Mouse (Mus musculus): ENCODE measurements at regions not wholly inside any gene's neighbourhood (a gene's known extent, or its start where the extent isn't known, plus 50 kb on each side); places are given as distances from the start of the nearest gene placed in this dataset.

DNA sequence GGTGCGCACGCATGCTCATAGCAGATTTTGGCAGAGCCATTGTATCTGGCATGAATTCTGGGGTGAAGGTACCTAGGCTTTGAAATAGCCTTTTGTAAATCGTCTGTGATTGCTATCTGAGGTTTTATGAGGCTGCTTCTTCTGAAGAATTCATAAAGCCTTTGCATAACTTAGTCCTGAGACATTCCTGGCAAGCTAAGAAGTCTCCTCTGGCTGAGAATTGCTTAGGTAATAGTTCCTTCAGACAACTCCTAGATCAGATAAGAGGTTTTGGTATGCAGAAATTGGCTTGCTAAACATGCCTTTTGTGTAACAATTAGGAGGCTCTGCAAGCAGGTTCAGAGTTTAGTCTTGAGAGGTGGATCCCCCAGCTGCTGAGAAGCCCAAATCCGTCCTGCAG, 82.7 kb downstream of the Pmp22 start:
- 73% methylated on average over 4 of the region's 4 CpGs for WGBS
- Histone ChIP-seq H3K9ac (ENCODE audit: low read depth, low read length) (no peak overlapping the region), H3K27ac (replicated peaks; ENCODE audit: insufficient read depth, low read depth, low read length) (no peak overlapping the region), H3K4me3 (ENCODE audit: insufficient read depth, low read depth, low read length) (no peak overlapping the region), H3K4me1 (ENCODE audit: control insufficient read depth, insufficient read depth, low read length) (no peaks in the 10 kb centered on the region), H3K27me3 (ENCODE audit: control insufficient read depth, insufficient read depth, low read length) (no peaks in the 10 kb centered on the region), H3K79me2 (ENCODE audit: control insufficient read depth, insufficient read depth, low read length) (no peaks in the 10 kb centered on the region), H3K36me3 (ENCODE audit: control insufficient read depth, insufficient read depth, low read length) (no peaks in the 10 kb centered on the region)
- TF ChIP-seq POLR2A (IDR thresholded peaks at IDR 0.05; ENCODE audit: extremely low read depth, insufficient read depth, low read length) (no peak), CTCF (IDR thresholded peaks at IDR 0.05; ENCODE audit: low read depth, low read length) (no peak)
- DNase-seq (ENCODE audit: extremely low read depth, low read depth, low spot score) = no peak

- no peak overlapping the region for H3K4me3 ChIP-seq (ENCODE audit: insufficient read depth, low read depth, low read length)
- no peak overlapping the region for H3K27ac ChIP-seq (replicated peaks; ENCODE audit: insufficient read depth, low read depth, low read length)
- no peaks in the 10 kb centered on the region for H3K79me2 ChIP-seq (ENCODE audit: control insufficient read depth, insufficient read depth, low read length)
- H3K36me3 ChIP-seq (ENCODE audit: control insufficient read depth, insufficient read depth, low read length) = no peaks in the 10 kb centered on the region
- no peaks in the 10 kb centered on the region for H3K4me1 ChIP-seq (ENCODE audit: control insufficient read depth, insufficient read depth, low read length)
- no peak for TF ChIP-seq POLR2A (IDR thresholded peaks at IDR 0.05; ENCODE audit: extremely low read depth, insufficient read depth, low read length)
- peak; percentile 96 for TF ChIP-seq CTCF (IDR thresholded peaks at IDR 0.05; ENCODE audit: low read depth, low read length)
- no peaks in the 10 kb centered on the region for H3K27me3 ChIP-seq (ENCODE audit: control insufficient read depth, insufficient read depth, low read length)
- H3K9ac ChIP-seq (ENCODE audit: low read depth, low read length) = no peak overlapping the region
- WGBS = 16% methylated on average over 6 of the region's 6 CpGs
- peak; percentile 17 for DNase-seq (ENCODE audit: extremely low read depth, low read depth, low spot score)
Observed at GRCm38 (mm10) chr11:63213043-63213442, 84.3 kb downstream of the Pmp22 start.

DNA sequence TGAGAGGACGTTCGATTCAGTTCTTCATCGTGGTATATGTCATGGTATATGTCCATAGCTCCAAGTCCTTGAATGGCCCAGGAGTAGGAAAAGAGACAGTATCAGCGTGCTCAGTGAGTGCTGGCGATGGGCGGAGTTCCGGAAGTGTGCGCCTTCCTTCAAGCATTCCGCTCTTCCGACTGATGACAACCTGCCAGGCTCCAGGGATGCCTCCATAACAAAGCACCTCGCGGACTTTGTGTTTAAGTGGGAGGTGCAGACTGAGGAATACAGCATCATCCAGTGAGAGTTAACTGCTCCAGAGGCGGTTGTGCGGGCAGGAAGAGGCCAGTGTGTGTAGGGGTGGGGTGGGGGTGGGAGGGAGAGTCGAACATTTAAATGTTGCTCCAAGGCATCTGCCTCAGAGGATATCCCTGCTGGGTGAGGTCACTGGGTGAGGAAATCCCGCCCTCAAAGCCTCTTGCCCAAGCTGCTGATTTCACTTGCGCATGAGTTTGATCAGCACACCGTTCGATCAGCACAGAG, 85.2 kb downstream of the Pmp22 start:
- Histone ChIP-seq H3K79me2 (ENCODE audit: control insufficient read depth, insufficient read depth, low read length) (no peaks in the 10 kb centered on the region), H3K4me3 (ENCODE audit: insufficient read depth, low read depth, low read length) (no peak overlapping the region), H3K9ac (ENCODE audit: low read depth, low read length) (no peak overlapping the region), H3K4me1 (ENCODE audit: control insufficient read depth, insufficient read depth, low read length) (no peaks in the 10 kb centered on the region), H3K27me3 (ENCODE audit: control insufficient read depth, insufficient read depth, low read length) (no peaks in the 10 kb centered on the region), H3K36me3 (ENCODE audit: control insufficient read depth, insufficient read depth, low read length) (no peaks in the 10 kb centered on the region), H3K27ac (replicated peaks; ENCODE audit: insufficient read depth, low read depth, low read length) (no peak overlapping the region)
- TF ChIP-seq POLR2A (IDR thresholded peaks at IDR 0.05; ENCODE audit: extremely low read depth, insufficient read depth, low read length) (no peak), CTCF (IDR thresholded peaks at IDR 0.05; ENCODE audit: low read depth, low read length) (no peak)
- DNase-seq (ENCODE audit: extremely low read depth, low read depth, low spot score) = no peak
- WGBS = 75% methylated on average over 19 of the region's 19 CpGs

DNA sequence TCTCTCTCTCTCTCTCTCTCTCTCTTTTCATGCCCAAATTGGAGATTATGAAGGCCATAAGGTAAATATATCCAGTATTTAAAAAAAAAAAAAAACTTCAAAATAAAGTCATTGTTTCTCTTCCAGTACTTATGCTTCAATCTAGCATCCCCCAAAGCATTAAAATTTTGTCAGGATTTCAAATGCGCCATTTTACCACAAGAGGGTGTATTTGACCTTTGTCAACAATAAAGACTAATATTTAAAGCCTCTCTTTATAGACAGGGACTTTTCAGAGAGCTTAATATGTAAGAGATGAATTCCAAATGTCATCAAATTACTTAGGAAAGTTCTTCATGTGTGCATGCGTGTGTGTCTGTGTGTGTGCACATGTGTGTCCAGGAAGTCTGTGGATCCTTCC, 87.2 kb downstream of the Pmp22 start:
- no peaks in the 10 kb centered on the region for H3K4me1 ChIP-seq (ENCODE audit: control insufficient read depth, insufficient read depth, low read length)
- H3K36me3 ChIP-seq (ENCODE audit: control insufficient read depth, insufficient read depth, low read length) = no peaks in the 10 kb centered on the region
- TF ChIP-seq CTCF (IDR thresholded peaks at IDR 0.05; ENCODE audit: low read depth, low read length) = no peak
- no peak for TF ChIP-seq POLR2A (IDR thresholded peaks at IDR 0.05; ENCODE audit: extremely low read depth, insufficient read depth, low read length)
- no peaks in the 10 kb centered on the region for H3K79me2 ChIP-seq (ENCODE audit: control insufficient read depth, insufficient read depth, low read length)
- H3K27ac ChIP-seq (replicated peaks; ENCODE audit: insufficient read depth, low read depth, low read length) = no peak overlapping the region
- H3K4me3 ChIP-seq (ENCODE audit: insufficient read depth, low read depth, low read length) = no peak overlapping the region
- whole genome bisulfite sequencing = 84% methylated on average over 2 of the region's 2 CpGs
- no peak overlapping the region for H3K9ac ChIP-seq (ENCODE audit: low read depth, low read length)
- H3K27me3 ChIP-seq (ENCODE audit: control insufficient read depth, insufficient read depth, low read length) = no peaks in the 10 kb centered on the region
- DNase-seq (ENCODE audit: extremely low read depth, low read depth, low spot score) = no peak

GRCm38 (mm10) chr11:63217049-63217448, 88.3 kb downstream of the Pmp22 start:
- Histone ChIP-seq H3K27ac (replicated peaks; ENCODE audit: insufficient read depth, low read depth, low read length) (no peak overlapping the region), H3K36me3 (ENCODE audit: control insufficient read depth, insufficient read depth, low read length) (no peaks in the 10 kb centered on the region), H3K79me2 (ENCODE audit: control insufficient read depth, insufficient read depth, low read length) (no peaks in the 10 kb centered on the region), H3K9ac (ENCODE audit: low read depth, low read length) (no peak overlapping the region), H3K27me3 (ENCODE audit: control insufficient read depth, insufficient read depth, low read length) (no peaks in the 10 kb centered on the region), H3K4me3 (ENCODE audit: insufficient read depth, low read depth, low read length) (no peak overlapping the region), H3K4me1 (ENCODE audit: control insufficient read depth, insufficient read depth, low read length) (no peaks in the 10 kb centered on the region)
- 71% methylated on average over 3 of the region's 3 CpGs for WGBS
- TF ChIP-seq CTCF (IDR thresholded peaks at IDR 0.05; ENCODE audit: low read depth, low read length) (no peak), POLR2A (IDR thresholded peaks at IDR 0.05; ENCODE audit: extremely low read depth, insufficient read depth, low read length) (no peak)
- no peak for DNase-seq (ENCODE audit: extremely low read depth, low read depth, low spot score)

DNA sequence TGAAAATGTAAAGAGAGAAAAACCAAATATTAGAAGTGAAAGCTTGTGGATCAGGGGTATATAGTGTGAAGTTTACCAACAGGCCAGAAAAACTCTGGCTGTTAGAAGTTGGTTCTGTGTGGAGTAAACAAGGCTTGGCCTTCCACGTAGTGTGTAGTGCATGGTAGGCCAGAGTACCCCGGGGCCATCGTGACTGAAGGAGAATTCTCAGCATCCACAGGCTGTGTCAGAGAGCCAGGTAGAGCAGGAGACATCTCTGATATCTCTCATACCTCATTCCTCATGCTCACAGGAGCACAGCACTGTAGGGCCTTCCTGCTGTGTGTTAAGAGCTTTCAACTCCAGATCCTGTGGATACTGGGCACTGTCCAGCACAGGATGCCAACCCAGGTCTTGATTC, 97.7 kb downstream of the Pmp22 start:
- no peak for TF ChIP-seq POLR2A (IDR thresholded peaks at IDR 0.05; ENCODE audit: extremely low read depth, insufficient read depth, low read length)
- TF ChIP-seq CTCF (IDR thresholded peaks at IDR 0.05; ENCODE audit: low read depth, low read length) = no peak
- Histone ChIP-seq H3K27me3 (ENCODE audit: control insufficient read depth, insufficient read depth, low read length) (no peaks in the 10 kb centered on the region), H3K79me2 (ENCODE audit: control insufficient read depth, insufficient read depth, low read length) (no peaks in the 10 kb centered on the region), H3K4me3 (ENCODE audit: insufficient read depth, low read depth, low read length) (no peak overlapping the region), H3K9ac (ENCODE audit: low read depth, low read length) (no peak overlapping the region), H3K36me3 (ENCODE audit: control insufficient read depth, insufficient read depth, low read length) (no peaks in the 10 kb centered on the region), H3K27ac (replicated peaks; ENCODE audit: insufficient read depth, low read depth, low read length) (no peak overlapping the region), H3K4me1 (ENCODE audit: control insufficient read depth, insufficient read depth, low read length) (no peaks in the 10 kb centered on the region)
- 96% methylated on average over 3 of the region's 3 CpGs for WGBS
- DNase-seq (ENCODE audit: extremely low read depth, low read depth, low spot score) = no peak
